Mouse (Mus musculus): Measurements from ENCODE around the gene Iqch. TPM values are rescaled to one million over a fixed set of nuclear protein-coding genes. Genes with fewer than 3 reads are reported as not detected.
A peak's percentile ranks its signal among the peaks of the same experiment; 100 is the strongest.

Iqch gene
- total RNA-seq, 2 experiments from 2014 or later, result 0.14 TPM; not detected in 1

- intact Hi-C loops (cut with DNase I), result no loop called here
- DNase-seq (ENCODE audit: low spot score in 2 of 2), result no peak
Measured at GRCm38 (mm10) chr9:63614018-63614985, 12.0 kb upstream of the Iqch start.

GRCm38 (mm10) chr9:63613569-63613968 lies 11.3 kb upstream of the Iqch start:
- intact Hi-C loops (cut with DNase I), result no loop called here
- DNase-seq (ENCODE audit: low spot score in 2 of 2), result no peak

GRCm38 (mm10) chr9:63612565-63613515 lies 10.5 kb upstream of the Iqch start:
- intact Hi-C loops (cut with DNase I), result no loop called here
- no peak for DNase-seq (ENCODE audit: low spot score in 2 of 2)

GRCm38 (mm10) chr9:63611967-63612366 lies 9.7 kb upstream of the Iqch start:
- DNase-seq (ENCODE audit: low spot score in 2 of 2), result no peak
- intact Hi-C loops (cut with DNase I), result no loop called here

GRCm38 (mm10) chr9:63610841-63611366 lies 8.6 kb upstream of the Iqch start:
- DNase-seq (ENCODE audit: low spot score in 2 of 2), result peak in 1 of 2 experiments; percentile 57
- intact Hi-C loops (cut with DNase I), result no loop called here

GRCm38 (mm10) chr9:63610231-63610630 lies 7.9 kb upstream of the Iqch start:
- intact Hi-C loops (cut with DNase I), result no loop called here

GRCm38 (mm10) chr9:63609776-63610175 lies 7.5 kb upstream of the Iqch start:
- intact Hi-C loops (cut with DNase I), result no loop called here
- no peak for DNase-seq (ENCODE audit: low spot score in 2 of 2)

More at GRCm38 (mm10) chr9:63610231-63610630, 7.9 kb upstream of the Iqch start:
- DNase-seq (ENCODE audit: low spot score in 2 of 2), result no peak

GRCm38 (mm10) chr9:63609246-63609645 lies 7.0 kb upstream of the Iqch start:
- DNase-seq (ENCODE audit: low spot score in 2 of 2), result no peak
- intact Hi-C loops (cut with DNase I), result no loop called here

GRCm38 (mm10) chr9:63608006-63608405 lies 5.7 kb upstream of the Iqch start:
- intact Hi-C loops (cut with DNase I), result no loop called here
- DNase-seq (ENCODE audit: low spot score in 2 of 2), result no peak

- intact Hi-C loops (cut with DNase I), result no loop called here
- no peak for DNase-seq (ENCODE audit: low spot score in 2 of 2)
Measured at GRCm38 (mm10) chr9:63606594-63606993, 4.3 kb upstream of the Iqch start.

GRCm38 (mm10) chr9:63603849-63604248 lies 1.6 kb upstream of the Iqch start:
- intact Hi-C loops (cut with DNase I), result loop anchor here (2.0 kb wide), 1 partner anchor 467 kb away; no protein-coding TSS in a partner anchor
- no peak for DNase-seq (ENCODE audit: low spot score in 2 of 2)

- DNase-seq (ENCODE audit: low spot score in 2 of 2), result no peak
- intact Hi-C loops (cut with DNase I), result no loop called here
Measured at GRCm38 (mm10) chr9:63596660-63597059, 5.6 kb downstream of the Iqch start.

- intact Hi-C loops (cut with DNase I), result no loop called here
Measured at GRCm38 (mm10) chr9:63595652-63596051, 6.6 kb downstream of the Iqch start.

GRCm38 (mm10) chr9:63595032-63595431 lies 7.3 kb downstream of the Iqch start:
- DNase-seq (ENCODE audit: low spot score in 2 of 2), result no peak
- intact Hi-C loops (cut with DNase I), result no loop called here

More at GRCm38 (mm10) chr9:63595652-63596051, 6.6 kb downstream of the Iqch start:
- no peak for DNase-seq (ENCODE audit: low spot score in 2 of 2)

- DNase-seq (ENCODE audit: low spot score in 2 of 2), result no peak
Measured at GRCm38 (mm10) chr9:63591661-63592256, 10.5 kb downstream of the Iqch start.

GRCm38 (mm10) chr9:63590592-63590991 lies 11.7 kb downstream of the Iqch start:
- no peak for DNase-seq (ENCODE audit: low spot score in 2 of 2)
- intact Hi-C loops (cut with DNase I), result no loop called here

More at GRCm38 (mm10) chr9:63591661-63592256, 10.5 kb downstream of the Iqch start:
- intact Hi-C loops (cut with DNase I), result no loop called here

- DNase-seq (ENCODE audit: low spot score in 2 of 2), result no peak
- intact Hi-C loops (cut with DNase I), result no loop called here
Measured at GRCm38 (mm10) chr9:63589209-63589608, 13.1 kb downstream of the Iqch start.

- intact Hi-C loops (cut with DNase I), result no loop called here
- no peak for DNase-seq (ENCODE audit: low spot score in 2 of 2)
Measured at GRCm38 (mm10) chr9:63585251-63585650, 17.0 kb downstream of the Iqch start.

- peak in 1 of 2 experiments; percentile 61 for DNase-seq (ENCODE audit: low spot score in 2 of 2)
- intact Hi-C loops (cut with DNase I), result no loop called here
Measured at GRCm38 (mm10) chr9:63581778-63582177, 20.5 kb downstream of the Iqch start.
